Mouse (Mus musculus): ENCODE data around the gene Pitpnc1.

The Pitpnc1 gene

GRCm38 (mm10) chr11:107373569-107373968 lies 96.9 kb downstream of the Pitpnc1 start:
- no peak for DNase-seq (ENCODE audit: low read depth, low spot score)

GRCm38 (mm10) chr11:107373154-107373553 lies 97.3 kb downstream of the Pitpnc1 start:
- no peak for DNase-seq (ENCODE audit: low read depth, low spot score)

- DNase-seq (ENCODE audit: low read depth, low spot score) = no peak
Measured at GRCm38 (mm10) chr11:107372688-107373087, 97.8 kb downstream of the Pitpnc1 start.

DNA sequence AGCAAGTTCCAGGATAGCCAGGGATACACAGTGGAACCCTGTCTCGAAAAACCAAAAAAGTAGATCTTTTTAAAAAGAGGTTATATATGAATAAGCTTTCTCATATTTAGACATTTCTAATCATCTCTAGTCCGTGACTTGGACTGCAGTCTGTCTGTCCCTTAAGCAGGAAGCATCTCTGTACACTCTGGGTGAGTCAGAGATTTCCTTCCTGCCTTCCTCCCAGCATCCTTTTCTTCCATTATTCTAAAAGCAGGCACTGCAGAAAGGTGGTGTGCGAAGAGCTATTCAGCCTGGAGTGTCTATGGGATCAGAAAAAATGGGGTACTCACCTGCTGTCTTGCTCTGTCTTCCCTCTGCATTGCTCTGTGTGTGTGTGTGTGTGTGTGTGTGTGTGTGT lies 100.0 kb downstream of the Pitpnc1 start:
- DNase-seq (ENCODE audit: low read depth, low spot score) = no peak

DNA sequence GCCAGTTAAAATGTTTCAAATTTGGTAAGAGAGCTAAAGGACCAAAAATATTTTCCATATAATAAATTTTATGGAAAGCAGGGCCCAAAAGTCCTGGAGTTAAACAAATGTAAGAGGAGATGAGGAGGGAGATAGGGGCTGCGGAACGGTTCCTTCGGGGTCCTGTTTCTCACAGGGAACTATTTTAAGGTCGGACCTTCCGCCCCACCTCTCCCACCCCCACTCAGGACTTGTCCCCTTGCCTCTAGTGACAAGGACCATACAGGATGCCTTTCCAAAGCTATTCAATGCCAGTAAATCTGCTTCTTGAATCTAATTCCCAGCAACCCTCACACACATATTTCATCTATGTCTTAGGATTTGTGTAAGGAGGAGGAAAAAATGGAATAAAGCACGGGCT lies 100.8 kb downstream of the Pitpnc1 start:
- no peak for DNase-seq (ENCODE audit: low read depth, low spot score)

DNA sequence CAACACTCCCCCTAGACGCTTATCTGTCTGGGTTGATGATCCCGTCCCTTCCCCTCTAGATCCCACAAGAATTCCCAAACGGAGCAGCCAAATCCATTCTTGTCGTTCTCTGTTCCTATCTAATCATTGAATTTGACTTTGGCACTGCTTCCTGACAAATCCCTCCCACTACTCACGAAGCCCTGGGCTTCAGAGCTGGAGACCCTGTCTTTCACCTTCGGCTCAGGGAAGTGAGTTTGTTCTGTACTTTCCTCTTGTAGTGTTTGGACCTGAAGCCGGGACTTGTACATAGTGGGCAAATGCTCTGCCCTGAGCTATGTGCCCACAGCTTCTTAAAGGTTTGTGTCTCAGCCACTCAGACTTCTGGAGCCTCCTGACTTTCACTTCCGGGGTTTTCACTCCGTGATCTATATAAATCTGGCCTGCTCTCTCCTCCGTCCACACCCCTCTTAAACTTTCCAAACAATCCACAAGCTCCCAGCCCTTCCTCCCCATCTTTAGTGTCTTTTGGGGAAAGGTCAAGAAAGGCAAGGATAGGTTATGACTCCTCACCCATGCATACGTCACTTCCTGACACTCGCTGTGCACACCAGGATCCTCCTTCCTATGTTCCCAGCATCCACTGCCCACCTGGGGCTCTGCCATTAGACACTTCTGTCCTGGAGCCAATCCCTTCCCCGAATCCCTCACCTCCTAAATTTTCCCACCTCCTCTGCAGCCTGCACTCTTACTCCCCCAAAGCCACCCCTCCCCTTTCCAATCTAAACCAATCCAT lies 104.4 kb downstream of the Pitpnc1 start:
- DNase-seq (ENCODE audit: low read depth, low spot score) = no peak

DNA sequence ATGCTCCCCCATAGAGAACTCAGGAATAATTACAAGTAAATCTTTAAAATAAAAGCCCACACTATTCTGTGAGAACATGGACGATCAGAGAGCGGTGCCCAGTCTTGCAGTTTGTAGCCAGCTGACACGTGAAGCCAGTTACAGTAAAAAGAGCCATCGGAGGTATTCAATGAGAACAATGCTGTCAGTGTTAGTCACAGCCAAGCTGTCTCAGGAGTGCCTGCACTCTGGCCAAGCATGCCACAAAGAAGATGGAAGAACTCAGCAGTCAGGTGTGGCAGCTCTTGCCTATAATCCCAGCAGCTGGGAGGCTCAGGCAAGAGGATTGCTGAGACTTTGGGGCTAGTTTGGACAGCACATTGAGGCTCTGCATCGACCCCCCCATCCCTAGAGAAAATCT lies 111.8 kb downstream of the Pitpnc1 start:
- no peak for DNase-seq (ENCODE audit: low read depth, low spot score)

- no peak for DNase-seq (ENCODE audit: low read depth, low spot score)
Measured at GRCm38 (mm10) chr11:107356224-107356623, 114.3 kb downstream of the Pitpnc1 start.

DNA sequence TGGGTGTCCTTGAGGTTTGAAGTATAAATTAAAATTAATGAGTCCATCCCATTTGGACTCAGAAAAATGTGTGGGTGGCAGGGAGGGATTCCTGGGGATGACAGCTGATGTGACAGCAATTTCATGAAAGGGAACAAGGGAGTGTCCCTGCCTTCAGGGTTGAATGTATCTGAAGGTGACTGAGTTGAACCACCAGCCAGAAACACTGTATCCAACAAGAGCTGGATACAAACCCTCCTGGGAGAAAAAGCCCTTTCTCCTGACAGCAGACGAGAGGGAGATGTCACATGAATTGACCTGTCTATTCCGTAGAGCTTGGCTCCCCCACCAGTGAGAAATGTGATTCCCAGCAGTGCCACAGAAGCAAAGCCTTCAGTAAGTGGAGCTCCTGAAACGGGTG lies 115.0 kb downstream of the Pitpnc1 start:
- no peak for DNase-seq (ENCODE audit: low read depth, low spot score)

DNA sequence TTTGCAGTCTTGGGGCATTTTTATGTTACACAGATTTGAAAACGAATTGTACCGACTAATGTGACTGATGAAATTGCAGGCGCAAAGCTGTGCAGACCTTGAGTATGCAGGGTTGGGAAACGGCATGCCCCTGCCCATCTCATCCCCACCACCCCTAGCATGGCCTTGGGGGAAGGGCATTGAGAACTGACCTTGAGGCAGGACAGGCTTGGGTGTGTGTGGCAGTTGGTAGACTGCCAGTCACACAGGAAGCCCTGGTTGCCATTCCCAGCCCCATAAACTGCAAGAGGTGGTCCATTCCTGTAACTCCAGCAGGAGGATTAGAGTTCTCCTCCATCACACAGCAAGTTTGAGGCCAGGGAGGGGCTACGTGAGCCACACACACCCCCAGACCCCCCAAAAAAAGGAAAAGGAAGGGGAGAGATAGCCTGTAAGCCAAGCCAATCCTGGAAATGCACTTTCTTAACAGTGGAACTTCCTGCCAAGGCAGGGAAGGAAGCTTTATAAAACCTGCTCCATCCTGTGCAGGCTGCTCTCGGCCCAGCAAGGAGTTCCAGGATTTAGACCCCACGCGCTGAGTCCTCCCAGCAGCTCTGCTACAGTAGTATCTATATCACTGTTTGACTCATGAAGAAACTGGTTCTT lies 115.9 kb downstream of the Pitpnc1 start:
- no peak for DNase-seq (ENCODE audit: low read depth, low spot score)

GRCm38 (mm10) chr11:107352596-107352995 lies 117.9 kb downstream of the Pitpnc1 start:
- no peak for DNase-seq (ENCODE audit: low read depth, low spot score)

GRCm38 (mm10) chr11:107349756-107350155 lies 120.7 kb downstream of the Pitpnc1 start:
- no peak for DNase-seq (ENCODE audit: low read depth, low spot score)

DNA sequence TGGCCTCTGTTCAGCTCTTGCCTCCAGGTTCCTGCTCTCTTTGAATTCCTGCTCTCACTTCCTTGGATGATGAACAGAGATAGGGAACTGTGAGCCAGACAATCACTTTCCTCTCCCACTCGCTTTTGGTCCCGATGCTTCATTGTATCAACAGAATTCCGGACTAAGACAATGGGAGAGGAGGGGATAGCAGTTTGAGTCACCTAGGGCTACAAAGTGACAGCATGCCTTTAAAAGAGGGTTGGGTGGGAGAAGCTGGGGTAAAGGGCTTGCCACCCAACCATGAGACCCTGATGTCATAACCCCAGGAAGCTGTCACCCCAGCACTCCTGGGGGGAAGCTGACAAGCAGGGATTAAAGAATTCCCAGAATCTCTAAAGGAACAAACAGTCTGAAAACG lies 127.5 kb downstream of the Pitpnc1 start:
- DNase-seq (ENCODE audit: low read depth, low spot score) = no peak

- DNase-seq (ENCODE audit: low read depth, low spot score) = no peak
Measured at GRCm38 (mm10) chr11:107342432-107342831, 128.1 kb downstream of the Pitpnc1 start.

DNA sequence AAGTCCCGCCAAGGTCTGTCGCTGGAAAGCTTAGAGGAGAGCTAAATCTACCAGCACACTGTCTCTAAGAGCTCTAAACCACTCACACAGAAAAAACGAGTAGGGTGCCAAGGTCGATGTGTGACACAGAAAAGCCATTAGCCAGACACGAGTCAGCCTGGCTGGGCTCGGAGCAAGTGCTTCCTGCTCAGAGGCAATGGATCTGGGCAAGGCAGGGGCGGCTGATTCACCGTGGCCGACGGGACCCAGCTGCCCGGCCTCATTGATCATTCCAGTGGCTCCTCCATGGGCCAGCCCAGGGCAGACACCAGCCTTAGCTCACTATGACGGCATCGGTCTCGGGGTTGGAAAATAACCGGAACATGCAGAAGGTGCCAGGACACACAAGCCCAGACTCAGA lies 129.2 kb downstream of the Pitpnc1 start:
- no peak for DNase-seq (ENCODE audit: low read depth, low spot score)

DNA sequence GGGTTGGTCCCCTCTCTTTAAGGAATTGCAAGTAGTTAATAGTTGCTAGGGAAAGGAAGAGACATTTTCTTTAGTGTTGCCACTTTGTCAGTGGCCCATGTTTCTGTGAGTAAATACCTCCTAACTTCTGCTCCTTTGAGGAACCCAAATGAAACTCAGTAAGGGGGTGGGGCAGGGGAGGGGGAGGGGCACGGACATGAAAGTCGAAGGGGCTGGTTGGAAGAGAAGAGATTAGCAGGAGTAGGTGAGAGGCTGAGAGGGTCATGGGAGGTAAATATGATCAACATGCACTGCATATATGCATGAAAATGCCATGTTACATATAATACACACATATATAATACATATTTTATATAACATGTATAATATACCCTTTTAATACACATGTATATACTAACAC lies 129.7 kb downstream of the Pitpnc1 start:
- DNase-seq (ENCODE audit: low read depth, low spot score) = no peak

DNA sequence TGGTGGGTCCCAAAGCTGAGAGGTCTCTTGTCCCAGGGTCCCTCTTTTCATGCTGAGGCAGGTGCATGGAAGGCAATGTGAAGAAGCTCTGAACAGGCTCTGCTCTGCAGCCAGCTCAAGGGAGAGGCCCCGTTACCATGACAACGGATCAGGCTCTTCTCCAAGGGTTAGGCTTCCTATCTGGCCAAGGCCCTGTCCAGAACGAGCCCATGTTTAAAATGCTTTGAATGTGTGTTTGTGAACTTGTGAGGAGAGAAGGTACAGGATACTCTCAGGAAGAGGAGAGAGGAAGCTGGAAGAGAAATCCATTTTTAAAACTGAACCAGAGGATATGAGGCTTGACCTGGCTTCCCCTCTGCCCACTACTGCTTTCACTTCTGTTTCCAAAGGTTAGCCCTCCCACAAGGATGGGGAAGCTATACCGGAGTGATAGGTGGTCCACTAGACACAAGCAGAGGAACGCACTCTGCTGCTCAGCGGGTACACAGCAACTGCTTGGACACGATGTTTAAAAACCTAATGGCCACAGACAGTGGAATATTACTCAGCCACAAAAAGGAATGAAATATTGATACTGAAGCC lies 131.2 kb downstream of the Pitpnc1 start:
- DNase-seq (ENCODE audit: low read depth, low spot score) = no peak

- no peak for DNase-seq (ENCODE audit: low read depth, low spot score)
Measured at GRCm38 (mm10) chr11:107337391-107338148, 132.9 kb downstream of the Pitpnc1 start.

GRCm38 (mm10) chr11:107335756-107336155 lies 134.7 kb downstream of the Pitpnc1 start:
- DNase-seq (ENCODE audit: low read depth, low spot score) = no peak

- no peak for DNase-seq (ENCODE audit: low read depth, low spot score)
Measured at GRCm38 (mm10) chr11:107334849-107335484, 135.5 kb downstream of the Pitpnc1 start.

- no peak for DNase-seq (ENCODE audit: low read depth, low spot score)
Measured at GRCm38 (mm10) chr11:107332905-107333304, 137.6 kb downstream of the Pitpnc1 start.

DNA sequence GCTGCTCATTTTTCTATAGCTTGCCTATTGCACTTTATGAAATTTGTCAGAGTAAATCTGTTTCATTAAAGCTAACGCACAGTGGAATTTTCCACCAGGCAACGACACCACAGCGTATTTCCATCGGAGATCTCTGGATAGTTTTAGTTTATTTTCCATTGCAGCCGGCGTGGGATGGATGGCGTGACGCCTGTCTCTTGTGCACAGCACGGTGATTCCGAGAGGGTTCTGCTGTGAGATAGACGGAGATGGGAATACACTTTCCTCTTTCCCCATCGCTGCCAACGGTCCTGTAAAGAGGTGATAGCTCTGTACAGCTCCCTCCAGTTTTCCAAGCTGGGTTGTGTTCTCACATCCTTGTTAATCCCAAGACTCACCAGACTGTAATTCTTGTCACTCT lies 138.2 kb downstream of the Pitpnc1 start:
- no peak for DNase-seq (ENCODE audit: low read depth, low spot score)

Measured in retina, adult 2 months (tissue).